Mouse (Mus musculus): ENCODE results near the gene Capza2. TPM values are rescaled to one million over a fixed set of nuclear protein-coding genes. Genes with fewer than 3 reads are reported as not detected.

The Capza2 gene
- polyA plus RNA-seq, 1 experiment from 2014 or later, result 256 TPM

DNA sequence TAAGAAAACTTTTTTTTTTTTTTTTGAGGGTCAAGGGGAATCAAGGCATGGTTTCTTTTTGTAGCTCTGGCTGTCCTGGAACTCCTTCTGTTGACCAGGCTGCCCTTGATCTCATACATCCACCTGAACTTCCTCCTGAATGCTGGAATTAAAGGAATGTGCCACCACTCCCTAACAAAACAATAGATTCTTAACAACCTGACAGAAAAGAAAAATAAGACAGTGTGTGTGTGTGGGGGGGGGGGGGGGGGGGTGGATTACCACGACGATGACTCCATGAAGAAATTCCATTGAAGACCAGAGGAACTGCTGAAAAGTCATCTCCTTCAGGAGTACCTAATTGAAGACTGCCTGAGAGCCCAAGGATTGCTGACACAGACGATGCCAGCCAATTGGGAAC lies 14.6 kb upstream of the Capza2 start:
- H3K4me2 ChIP-seq, result no peak overlapping the region
- H3K4me1 ChIP-seq (replicated peaks), result no peaks in the 10 kb centered on the region
- no peak overlapping the region for H3K9ac ChIP-seq
- H3K27me3 ChIP-seq, result no peaks in the 10 kb centered on the region
- H3K27ac ChIP-seq, result no peak overlapping the region
- 55% methylated on average over 3 of the region's 3 CpGs for WGBS
- H3K4me3 ChIP-seq, result no peak overlapping the region
- H3K9me3 ChIP-seq, result no peaks in the 10 kb centered on the region
- H3K36me3 ChIP-seq, result no peaks in the 10 kb centered on the region
- ATAC-seq (ENCODE audit: low FRiP score), result no peak

- ATAC-seq (ENCODE audit: low FRiP score), result no peak
- H3K9ac ChIP-seq, result no peak overlapping the region
- no peaks in the 10 kb centered on the region for H3K27me3 ChIP-seq
- 62% methylated on average over 6 of the region's 6 CpGs for WGBS
- H3K27ac ChIP-seq, result no peak overlapping the region
- H3K4me1 ChIP-seq (replicated peaks), result peaks cover 5% of the 10 kb centered on the region
- no peaks in the 10 kb centered on the region for H3K36me3 ChIP-seq
- no peaks in the 10 kb centered on the region for H3K9me3 ChIP-seq
- H3K4me3 ChIP-seq, result no peak overlapping the region
- H3K4me2 ChIP-seq, result no peak overlapping the region
These were observed 7.2 kb upstream of the Capza2 start for GRCm38 (mm10) chr6:17628701-17629455.

DNA sequence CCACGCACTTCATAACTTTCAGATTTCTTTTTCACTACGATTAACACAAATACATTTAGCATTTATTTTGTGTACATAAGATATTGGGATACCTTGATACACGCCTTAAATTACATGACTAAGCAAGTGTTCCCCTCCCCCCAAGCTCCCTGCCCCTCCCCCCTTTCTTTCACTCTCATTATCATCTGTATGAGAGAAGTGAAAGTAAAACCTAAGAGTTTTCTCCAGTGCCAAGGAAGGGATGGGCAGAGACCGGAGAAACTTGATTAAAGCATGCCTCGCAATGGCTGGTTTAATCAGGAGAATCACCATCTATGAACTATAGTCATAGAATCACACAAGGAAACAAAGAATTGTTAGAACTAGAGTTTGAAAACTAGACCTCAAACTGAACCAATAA lies 6.3 kb upstream of the Capza2 start:
- no peak for ATAC-seq (ENCODE audit: low FRiP score)
- 65% methylated on average over 5 of the region's 5 CpGs for WGBS
- H3K9me3 ChIP-seq, result no peaks in the 10 kb centered on the region
- H3K4me2 ChIP-seq, result no peak overlapping the region
- H3K4me3 ChIP-seq, result no peak overlapping the region
- H3K27me3 ChIP-seq, result no peaks in the 10 kb centered on the region
- H3K27ac ChIP-seq, result no peak overlapping the region
- no peak overlapping the region for H3K9ac ChIP-seq
- peaks cover 5% of the 10 kb centered on the region for H3K4me1 ChIP-seq (replicated peaks)
- H3K36me3 ChIP-seq, result no peaks in the 10 kb centered on the region

GRCm38 (mm10) chr6:17631611-17632010 lies 4.4 kb upstream of the Capza2 start:
- H3K27ac ChIP-seq, result no peak overlapping the region
- no peak for ATAC-seq (ENCODE audit: low FRiP score)
- H3K4me3 ChIP-seq, result no peak overlapping the region
- no peak overlapping the region for H3K9ac ChIP-seq
- no peaks in the 10 kb centered on the region for H3K36me3 ChIP-seq
- 73% methylated on average over 5 of the region's 5 CpGs for WGBS
- H3K27me3 ChIP-seq, result no peaks in the 10 kb centered on the region
- no peaks in the 10 kb centered on the region for H3K9me3 ChIP-seq
- H3K4me2 ChIP-seq, result no peak overlapping the region
- peaks cover 5% of the 10 kb centered on the region for H3K4me1 ChIP-seq (replicated peaks)

GRCm38 (mm10) chr6:17633819-17634218 lies 2.2 kb upstream of the Capza2 start:
- Histone ChIP-seq H3K36me3 (no peaks in the 10 kb centered on the region), H3K27me3 (no peaks in the 10 kb centered on the region), H3K4me2 (no peak overlapping the region), H3K4me3 (no peak overlapping the region), H3K4me1 (replicated peaks) (peaks cover 14% of the 10 kb centered on the region), H3K9me3 (no peaks in the 10 kb centered on the region), H3K9ac (no peak overlapping the region), H3K27ac (no peak overlapping the region)
- WGBS, result 73% methylated on average over 3 of the region's 3 CpGs
- no peak for ATAC-seq (ENCODE audit: low FRiP score)

DNA sequence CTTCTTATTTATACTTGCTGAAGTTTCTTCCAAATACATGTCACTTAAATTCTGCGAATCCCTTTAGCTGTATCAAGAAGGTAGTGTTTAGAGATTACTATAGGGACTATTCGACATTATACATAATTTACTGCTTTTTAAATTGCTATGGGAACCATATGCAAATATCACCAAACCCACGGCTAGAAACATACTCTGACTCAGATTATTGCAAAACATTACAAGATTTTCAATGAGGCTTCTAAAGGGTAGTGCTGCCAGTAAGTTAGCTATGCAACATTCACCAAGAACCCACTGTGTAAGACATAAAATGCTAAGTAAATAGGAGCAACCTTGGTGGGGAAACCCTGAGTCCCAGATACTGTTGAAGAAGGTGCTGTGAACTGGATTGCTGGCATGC lies 1.0 kb upstream of the Capza2 start:
- ATAC-seq (ENCODE audit: low FRiP score), result no peak
- Histone ChIP-seq H3K4me1 (replicated peaks) (peaks cover 14% of the 10 kb centered on the region), H3K9ac (no peak overlapping the region), H3K36me3 (no peaks in the 10 kb centered on the region), H3K27me3 (no peaks in the 10 kb centered on the region), H3K27ac (no peak overlapping the region), H3K9me3 (no peaks in the 10 kb centered on the region), H3K4me2 (no peak overlapping the region), H3K4me3 (no peak overlapping the region)
- 86% methylated on average over 3 of the region's 3 CpGs for WGBS

GRCm38 (mm10) chr6:17636764-17637170 lies 733 bp downstream of the Capza2 start:
- peak overlapping the region; percentile 84 for H3K4me3 ChIP-seq
- H3K4me2 ChIP-seq, result peak overlapping the region; percentile 50
- no peaks in the 10 kb centered on the region for H3K27me3 ChIP-seq
- H3K4me1 ChIP-seq (replicated peaks), result peaks cover 16% of the 10 kb centered on the region
- WGBS, result 0% methylated on average over 40 of the region's 45 CpGs
- ATAC-seq (ENCODE audit: low FRiP score), result peak; percentile 97
- H3K9ac ChIP-seq, result peak overlapping the region; percentile 92
- no peaks in the 10 kb centered on the region for H3K36me3 ChIP-seq
- H3K27ac ChIP-seq, result peak overlapping the region; percentile 97
- H3K9me3 ChIP-seq, result no peaks in the 10 kb centered on the region

DNA sequence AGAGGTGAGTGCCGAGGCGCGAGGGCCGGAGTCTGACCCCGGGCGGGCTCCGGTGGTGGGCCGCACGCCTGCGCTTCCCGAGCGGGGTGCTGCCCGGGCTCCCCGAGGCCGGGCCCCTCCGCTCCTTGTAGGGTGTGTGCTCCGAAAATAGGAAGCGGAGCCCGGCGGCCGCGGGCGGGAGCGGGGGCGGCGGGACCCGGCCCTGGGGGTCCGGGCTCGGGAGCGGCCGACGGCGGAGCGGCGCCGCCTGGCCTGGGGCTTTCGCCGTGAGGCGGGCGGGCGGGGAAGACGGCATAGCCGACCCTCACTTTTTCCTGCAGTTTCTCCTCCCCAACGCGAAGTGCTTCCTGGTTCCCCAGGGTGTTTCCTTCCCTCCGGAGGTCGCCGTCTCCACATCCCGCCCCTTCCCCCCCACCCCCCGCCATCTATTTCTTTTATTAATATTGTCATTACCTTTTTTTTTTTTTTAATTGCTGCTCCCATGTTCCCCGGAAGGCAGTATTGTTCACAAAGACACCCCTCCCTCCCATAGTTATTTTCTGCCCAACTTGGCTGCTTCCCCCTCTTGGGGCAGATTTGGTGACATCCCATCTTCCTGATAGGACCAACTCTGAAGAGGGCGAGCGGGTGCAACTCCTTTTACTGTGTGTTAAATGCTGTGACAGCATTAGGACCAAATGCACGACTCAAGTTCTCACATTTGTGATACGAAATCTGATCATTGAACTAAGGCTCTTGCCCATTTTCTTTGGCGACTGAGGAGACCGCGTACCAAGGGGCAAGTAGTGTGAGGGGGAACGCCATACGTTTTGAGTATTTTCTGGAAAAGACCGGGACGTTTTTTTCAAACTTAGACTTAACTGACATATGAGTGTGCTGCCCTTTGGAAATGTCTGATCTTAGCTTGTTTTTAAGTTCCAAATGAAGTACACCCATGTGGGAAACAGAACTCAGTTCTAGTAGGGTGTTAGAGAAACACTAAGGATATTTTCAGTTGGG lies 1.5 kb downstream of the Capza2 start:
- Histone ChIP-seq H3K4me1 (replicated peaks) (peaks cover 16% of the 10 kb centered on the region), H3K4me2 (peak overlapping the region; percentile 72), H3K36me3 (no peaks in the 10 kb centered on the region), H3K4me3 (peak overlapping the region; percentile 84), H3K27me3 (no peaks in the 10 kb centered on the region), H3K9me3 (no peaks in the 10 kb centered on the region), H3K27ac (peak overlapping the region; percentile 97), H3K9ac (peak overlapping the region; percentile 92)
- peak; percentile 93 for ATAC-seq (ENCODE audit: low FRiP score)
- WGBS, result under 1% methylated on average over 38 of the region's 62 CpGs

DNA sequence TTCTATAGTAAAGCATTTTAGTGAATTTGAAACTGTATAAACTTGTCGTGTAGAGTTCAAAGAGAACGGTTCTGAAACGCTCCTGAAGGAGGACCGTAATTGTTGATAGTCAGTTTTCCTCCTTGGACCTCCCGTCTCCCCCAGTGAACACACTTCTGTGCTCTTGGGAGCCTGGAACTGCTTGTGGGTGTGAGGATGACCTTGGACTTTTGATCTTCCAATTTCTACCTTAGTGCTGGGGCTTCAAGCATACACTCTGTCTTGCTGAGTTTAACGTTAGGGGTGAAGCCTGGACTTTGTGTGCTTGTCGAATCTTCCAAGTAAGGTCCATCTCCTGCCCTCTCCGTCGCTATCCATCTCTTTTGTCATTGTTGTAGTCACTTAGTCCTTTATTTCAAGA lies 4.0 kb downstream of the Capza2 start:
- Histone ChIP-seq H3K4me2 (no peak overlapping the region), H3K4me1 (replicated peaks) (peaks cover 24% of the 10 kb centered on the region), H3K9ac (no peak overlapping the region), H3K36me3 (no peaks in the 10 kb centered on the region), H3K9me3 (no peaks in the 10 kb centered on the region), H3K27ac (no peak overlapping the region), H3K27me3 (no peaks in the 10 kb centered on the region), H3K4me3 (no peak overlapping the region)
- 88% methylated on average over 9 of the region's 9 CpGs for WGBS
- no peak for ATAC-seq (ENCODE audit: low FRiP score)

DNA sequence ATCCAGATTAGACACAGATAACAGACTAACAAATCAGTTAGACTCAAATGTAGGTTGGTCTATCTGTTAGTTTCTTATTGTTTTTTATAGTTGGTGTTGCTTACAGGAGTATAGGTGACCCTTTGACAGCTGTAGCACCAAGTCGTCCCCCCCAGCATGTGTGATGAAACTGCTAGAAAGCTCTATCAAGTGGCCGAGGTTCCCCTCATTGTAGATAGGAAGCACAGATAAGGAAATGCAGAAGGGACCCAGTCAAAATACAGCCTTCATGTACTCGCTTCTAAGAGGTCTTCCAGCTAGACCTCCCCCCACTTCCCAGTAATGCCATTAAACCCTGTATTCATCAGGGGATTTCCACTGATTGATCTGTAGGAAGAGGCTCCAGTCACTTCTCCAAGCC lies 6.7 kb downstream of the Capza2 start:
- Histone ChIP-seq H3K27ac (no peak overlapping the region), H3K4me3 (no peak overlapping the region), H3K27me3 (no peaks in the 10 kb centered on the region), H3K36me3 (no peaks in the 10 kb centered on the region), H3K4me1 (replicated peaks) (peaks cover 27% of the 10 kb centered on the region), H3K9me3 (no peaks in the 10 kb centered on the region), H3K4me2 (no peak overlapping the region), H3K9ac (no peak overlapping the region)
- ATAC-seq (ENCODE audit: low FRiP score), result no peak
- WGBS, result 83% methylated on average over 3 of the region's 3 CpGs

GRCm38 (mm10) chr6:17646107-17646506 lies 10.1 kb downstream of the Capza2 start:
- H3K9me3 ChIP-seq, result no peaks in the 10 kb centered on the region
- no peak overlapping the region for H3K4me2 ChIP-seq
- H3K36me3 ChIP-seq, result peaks cover 23% of the 10 kb centered on the region
- no peak overlapping the region for H3K4me3 ChIP-seq
- no peaks in the 10 kb centered on the region for H3K27me3 ChIP-seq
- H3K9ac ChIP-seq, result no peak overlapping the region
- ATAC-seq (ENCODE audit: low FRiP score), result no peak
- no peak overlapping the region for H3K27ac ChIP-seq
- H3K4me1 ChIP-seq (replicated peaks), result peaks cover 12% of the 10 kb centered on the region
- 82% methylated on average over 3 of the region's 3 CpGs for WGBS

DNA sequence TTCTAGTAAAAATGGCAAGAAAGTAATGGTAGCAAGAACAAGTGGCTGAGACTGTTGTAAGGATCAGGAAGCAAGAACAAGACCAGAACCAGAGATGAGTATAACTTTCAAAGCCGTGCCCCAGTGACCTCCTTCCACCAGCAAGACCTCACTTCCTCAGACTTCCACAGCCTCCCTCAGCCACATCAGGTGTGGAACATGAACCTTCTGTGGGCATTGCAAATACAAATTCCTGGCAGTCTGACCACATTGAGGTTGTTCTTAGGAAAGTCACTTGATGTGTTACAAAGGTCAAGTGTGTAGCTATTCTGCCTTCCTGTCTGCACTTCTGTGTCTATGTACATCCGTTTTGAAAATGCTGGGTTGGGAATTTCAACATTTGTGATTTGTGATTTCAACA lies 16.1 kb downstream of the Capza2 start:
- peaks cover 52% of the 10 kb centered on the region for H3K36me3 ChIP-seq
- no peaks in the 10 kb centered on the region for H3K27me3 ChIP-seq
- ATAC-seq (ENCODE audit: low FRiP score), result no peak
- H3K4me3 ChIP-seq, result no peak overlapping the region
- H3K4me2 ChIP-seq, result no peak overlapping the region
- no peaks in the 10 kb centered on the region for H3K9me3 ChIP-seq
- H3K27ac ChIP-seq, result no peak overlapping the region
- no peaks in the 10 kb centered on the region for H3K4me1 ChIP-seq (replicated peaks)
- 91% methylated on average over 2 of the region's 2 CpGs for WGBS
- no peak overlapping the region for H3K9ac ChIP-seq
